Mouse (Mus musculus) lung, embryonic 15.5 days (tissue): ENCODE data around the gene Serinc1. TPM values are rescaled to one million over a fixed set of nuclear protein-coding genes. Genes with fewer than 3 reads are reported as not detected.
"Not testable (repeated sequence)": the region's sequence is repeated elsewhere in the genome, so short reads cannot be mapped to it uniquely, and the experiment has no call there.

Experiments used
- ATAC-seq: fragments of 200-750 bp; cut with Nextera tagmentation; 2 replicates; pipeline ENCODE4 v1.8.0; 2017; ENCODE audit warnings: moderate number of reproducible peaks, borderline replicate concordance; ENCODE audit not compliant: low FRiP score, low TSS enrichment; ENCODE audit errors: extremely low read depth
- H3K27ac ChIP-seq: fragments of 300-500 bp; sonication (generic); 2 replicates; pipeline ENCODE4 v1.5.1; 2015; ENCODE audit warnings: moderate library complexity, mild to moderate bottlenecking, inconsistent platforms
- H3K27me3 ChIP-seq: fragments of 300-500 bp; sonication (generic); 2 replicates; pipeline ENCODE4 v1.6.1; 2015; ENCODE audit warnings: inconsistent platforms
- H3K36me3 ChIP-seq: fragments of 300-500 bp; sonication (generic); 2 replicates; pipeline ENCODE4 v1.6.1; 2015; ENCODE audit warnings: inconsistent platforms
- H3K4me1 ChIP-seq: fragments of 300-500 bp; sonication (generic); 2 replicates; pipeline ENCODE4 v1.6.1; 2015; ENCODE audit warnings: inconsistent platforms
- H3K4me2 ChIP-seq: fragments of 300-500 bp; sonication (generic); 2 replicates; pipeline ENCODE4 v1.6.1; 2015; ENCODE audit warnings: inconsistent platforms, mild to moderate bottlenecking, moderate library complexity
- H3K4me3 ChIP-seq: fragments of 300-500 bp; sonication (generic); 2 replicates; pipeline ENCODE4 v1.5.1; 2015; ENCODE audit warnings: mild to moderate bottlenecking, inconsistent platforms
- H3K9ac ChIP-seq: fragments of 300-500 bp; sonication (generic); 2 replicates; pipeline ENCODE4 v1.6.1; 2015; ENCODE audit warnings: inconsistent platforms
- H3K9me3 ChIP-seq: fragments of 300-500 bp; sonication (generic); 2 replicates; pipeline ENCODE4 v1.6.1; 2016; ENCODE audit warnings: inconsistent platforms
- WGBS: fragments of 180-500 bp; shearing (Covaris S2); methylation state at CpG from one replicate; pipeline ENCODE4 v1.1.7; 2015; 5-methylcytosine and 5-hydroxymethylcytosine counted together
- polyA plus RNA-seq: library from polyadenylated mRNA; unstranded; fragments of >200 nt; fragmentation: Nextera tagmentation; extraction: Ambion mirVana; gene quantifications from 2 replicates; pipeline ENCODE4 v1.2.1, GENCODE M21; 2015

Gene Serinc1
- polyA plus RNA-seq: 131 and 132 TPM in 2 replicates

GRCm38 (mm10) chr10:57532218-57533101 lies at the start of gene Serinc1:
Serinc1 (minus strand) TSS chr10:57532530.
- Histone ChIP-seq H3K9ac (peak within 1 kb of the TSS; percentile 83), H3K4me1 (peaks cover 18% of the 10 kb centered on the region), H3K9me3 (no peaks in the 10 kb centered on the region), H3K4me2 (peak within 1 kb of the TSS; percentile 65), H3K36me3 (0 out of 2 replicates have a peak, but pooled peaks cover 2% of the 10 kb centered on the region), H3K27me3 (no peaks in the 10 kb centered on the region), H3K4me3 (peak within 1 kb of the TSS; percentile 93), H3K27ac (peak within 1 kb of the TSS; percentile 92)
- peak; percentile 100 for ATAC-seq
- WGBS: 12% methylated on average over 49 of the region's 49 CpGs

- WGBS: 58% methylated on average over 2 of the region's 2 CpGs
- Histone ChIP-seq H3K9ac (no peak overlapping the region), H3K36me3 (no peaks in the 10 kb centered on the region), H3K4me3 (no peak overlapping the region), H3K4me2 (no peak overlapping the region), H3K9me3 (no peaks in the 10 kb centered on the region), H3K4me1 (no peaks in the 10 kb centered on the region), H3K27ac (no peak overlapping the region), H3K27me3 (no peaks in the 10 kb centered on the region)
- no peak for ATAC-seq
These were observed 44.4 kb upstream of the Serinc1 start for GRCm38 (mm10) chr10:57576721-57577120.

- 59% methylated on average over 4 of the region's 4 CpGs for WGBS
- no peaks in the 10 kb centered on the region for H3K9me3 ChIP-seq
These were observed 39.8 kb upstream of the Serinc1 start for GRCm38 (mm10) chr10:57572130-57572529.

GRCm38 (mm10) chr10:57571211-57571730 lies 38.9 kb upstream of the Serinc1 start:
- no peak overlapping the region for H3K9ac ChIP-seq
- no peaks in the 10 kb centered on the region for H3K36me3 ChIP-seq
- ATAC-seq: no peak
- H3K27me3 ChIP-seq: no peaks in the 10 kb centered on the region
- H3K4me2 ChIP-seq: no peak overlapping the region
- no peak overlapping the region for H3K4me3 ChIP-seq
- whole genome bisulfite sequencing: 33% methylated on average over 8 of the region's 8 CpGs
- H3K27ac ChIP-seq: no peak overlapping the region
- no peaks in the 10 kb centered on the region for H3K4me1 ChIP-seq
- no peaks in the 10 kb centered on the region for H3K9me3 ChIP-seq

More at GRCm38 (mm10) chr10:57572130-57572529, 39.8 kb upstream of the Serinc1 start:
- ATAC-seq: no peak
- H3K4me1 ChIP-seq: no peaks in the 10 kb centered on the region
- no peak overlapping the region for H3K4me2 ChIP-seq
- H3K4me3 ChIP-seq: no peak overlapping the region
- H3K9ac ChIP-seq: no peak overlapping the region
- no peak overlapping the region for H3K27ac ChIP-seq
- no peaks in the 10 kb centered on the region for H3K27me3 ChIP-seq
- no peaks in the 10 kb centered on the region for H3K36me3 ChIP-seq

- Histone ChIP-seq H3K27me3 (no peaks in the 10 kb centered on the region), H3K27ac (no peak overlapping the region), H3K4me2 (no peak overlapping the region), H3K4me1 (no peaks in the 10 kb centered on the region), H3K9ac (no peak overlapping the region), H3K9me3 (no peaks in the 10 kb centered on the region), H3K36me3 (no peaks in the 10 kb centered on the region), H3K4me3 (no peak overlapping the region)
- WGBS: 78% methylated on average over 13 of the region's 13 CpGs
- no peak for ATAC-seq
These were observed 36.9 kb upstream of the Serinc1 start for GRCm38 (mm10) chr10:57569023-57569931.

- Histone ChIP-seq H3K4me2 (no peak overlapping the region), H3K9ac (no peak overlapping the region), H3K27me3 (no peaks in the 10 kb centered on the region), H3K4me3 (no peak overlapping the region), H3K36me3 (no peaks in the 10 kb centered on the region), H3K27ac (no peak overlapping the region), H3K4me1 (no peaks in the 10 kb centered on the region), H3K9me3 (no peaks in the 10 kb centered on the region)
- ATAC-seq: no peak
- 47% methylated on average over 1 of the region's 1 CpGs for WGBS
These were observed 33.9 kb upstream of the Serinc1 start for GRCm38 (mm10) chr10:57566221-57566620.

- no peak for ATAC-seq
- Histone ChIP-seq H3K4me2 (no peak overlapping the region), H3K27me3 (no peaks in the 10 kb centered on the region), H3K9ac (no peak overlapping the region), H3K27ac (no peak overlapping the region), H3K4me1 (no peaks in the 10 kb centered on the region), H3K9me3 (no peaks in the 10 kb centered on the region), H3K36me3 (no peaks in the 10 kb centered on the region), H3K4me3 (no peak overlapping the region)
- 54% methylated on average over 5 of the region's 5 CpGs for WGBS
These were observed 25.3 kb upstream of the Serinc1 start for GRCm38 (mm10) chr10:57557597-57557996.

- ATAC-seq: no peak
- no peak overlapping the region for H3K4me3 ChIP-seq
- no peaks in the 10 kb centered on the region for H3K36me3 ChIP-seq
- no peaks in the 10 kb centered on the region for H3K27me3 ChIP-seq
- no peaks in the 10 kb centered on the region for H3K4me1 ChIP-seq
- WGBS: 86% methylated on average over 1 of the region's 1 CpGs
- H3K9ac ChIP-seq: no peak overlapping the region
- H3K9me3 ChIP-seq: no peaks in the 10 kb centered on the region
- no peak overlapping the region for H3K4me2 ChIP-seq
- no peak overlapping the region for H3K27ac ChIP-seq
These were observed 21.4 kb upstream of the Serinc1 start for GRCm38 (mm10) chr10:57553719-57554118.

- WGBS: 76% methylated on average over 4 of the region's 4 CpGs
- H3K9ac ChIP-seq: no peak overlapping the region
These were observed 17.3 kb upstream of the Serinc1 start for GRCm38 (mm10) chr10:57549631-57550030.

GRCm38 (mm10) chr10:57543890-57544289 lies 11.6 kb upstream of the Serinc1 start:
- H3K36me3 ChIP-seq, H3K4me2 ChIP-seq, H3K9ac ChIP-seq, H3K27me3 ChIP-seq, H3K4me1 ChIP-seq, H3K4me3 ChIP-seq, ATAC-seq, H3K27ac ChIP-seq, H3K9me3 ChIP-seq: not testable (repeated sequence)
- 87% methylated on average over 9 of the region's 9 CpGs for WGBS

More at GRCm38 (mm10) chr10:57549631-57550030, 17.3 kb upstream of the Serinc1 start:
- no peaks in the 10 kb centered on the region for H3K27me3 ChIP-seq
- no peaks in the 10 kb centered on the region for H3K4me1 ChIP-seq
- H3K4me2 ChIP-seq: no peak overlapping the region
- H3K9me3 ChIP-seq: no peaks in the 10 kb centered on the region
- no peak for ATAC-seq
- no peak overlapping the region for H3K4me3 ChIP-seq
- no peak overlapping the region for H3K27ac ChIP-seq
- H3K36me3 ChIP-seq: no peaks in the 10 kb centered on the region

- H3K27ac ChIP-seq: peak overlapping the region; percentile 92
- H3K9ac ChIP-seq: peak overlapping the region; percentile 83
- H3K9me3 ChIP-seq: no peaks in the 10 kb centered on the region
- peak overlapping the region; percentile 65 for H3K4me2 ChIP-seq
- peaks cover 18% of the 10 kb centered on the region for H3K4me1 ChIP-seq
- H3K27me3 ChIP-seq: no peaks in the 10 kb centered on the region
- 3% methylated on average over 28 of the region's 28 CpGs for WGBS
- no peak for ATAC-seq
- H3K4me3 ChIP-seq: peak overlapping the region; percentile 93
- peaks cover 9% of the 10 kb centered on the region; the same call in 1 of the 2 replicates for H3K36me3 ChIP-seq
These were observed 613 bp downstream of the Serinc1 start for GRCm38 (mm10) chr10:57531616-57532217.
